Mouse (Mus musculus) intestine, postnatal 0 days (tissue): Measurements from ENCODE around the gene Arih1. TPM values are rescaled to one million over a fixed set of nuclear protein-coding genes. Genes with fewer than 3 reads are reported as not detected.

Experiments
- ATAC-seq: fragments of 200-750 bp; cut with Nextera tagmentation; 2 replicates; pipeline ENCODE4 v1.8.0; 2017; ENCODE audit warnings: mild to moderate bottlenecking, moderate TSS enrichment, moderate library complexity
- H3K27ac ChIP-seq: fragments of 300-500 bp; sonication (generic); 2 replicates; pipeline ENCODE4 v1.5.1; 2014; ENCODE audit warnings: mild to moderate bottlenecking, low read depth, low read length, moderate library complexity
- H3K27me3 ChIP-seq: fragments of 300-500 bp; sonication (generic); replicated peaks from 2 replicates; pipeline ENCODE4 v1.6.1; 2014; ENCODE audit warnings: low read length, mixed read lengths; ENCODE audit not compliant: control insufficient read depth, insufficient read depth
- H3K36me3 ChIP-seq: fragments of 300-500 bp; sonication (generic); 2 replicates; pipeline ENCODE4 v1.6.1; 2014; ENCODE audit warnings: mild to moderate bottlenecking, moderate library complexity; ENCODE audit not compliant: control insufficient read depth, insufficient read depth
- H3K4me1 ChIP-seq: fragments of 300-500 bp; sonication (generic); replicated peaks from 2 replicates; pipeline ENCODE4 v1.6.1; 2014; ENCODE audit warnings: antibody characterized with exemption, low read length, mixed read lengths; ENCODE audit not compliant: control insufficient read depth, insufficient read depth
- H3K4me2 ChIP-seq: fragments of 300-500 bp; sonication (generic); replicated peaks from 2 replicates; pipeline ENCODE4 v1.6.1; 2014; ENCODE audit warnings: low read depth, mild to moderate bottlenecking, moderate library complexity
- H3K4me3 ChIP-seq: fragments of 300-500 bp; sonication (generic); 2 replicates; pipeline ENCODE4 v1.5.1; 2014; ENCODE audit warnings: low read depth, low read length
- H3K9ac ChIP-seq: fragments of 300-500 bp; sonication (generic); 2 replicates; pipeline ENCODE4 v1.6.1; 2014; ENCODE audit warnings: mild to moderate bottlenecking, low read depth, low read length
- H3K9me3 ChIP-seq: fragments of 300-500 bp; sonication (generic); 2 replicates; pipeline ENCODE4 v1.6.1; 2016; ENCODE audit warnings: mixed run types; ENCODE audit not compliant: control insufficient read depth
- CTCF ChIP-seq: sonication (generic); IDR thresholded peaks from 2 replicates; pipeline ENCODE4 v1.5.1; 2016; ENCODE audit warnings: low read depth, mild to moderate bottlenecking, control low read depth, antibody characterized with exemption, moderate library complexity
- WGBS: fragments of 180-500 bp; shearing (Covaris S2); extraction: QIAGEN DNeasy Blood & Tissue Kit; methylation state at CpG from one replicate; pipeline ENCODE4 v1.1.7; 2014; 5-methylcytosine and 5-hydroxymethylcytosine counted together
- polyA plus RNA-seq: library from polyadenylated mRNA; unstranded; fragments of >200 nt; fragmentation: Nextera tagmentation; extraction: Ambion mirVana; gene quantifications from 2 replicates; pipeline ENCODE4 v1.2.1, GENCODE M21; 2015

Arih1 gene
- polyA plus RNA-seq, 1 experiment from 2014 or later, result 7.2 TPM

- H3K9ac ChIP-seq, result no peak overlapping the region
- WGBS, result 47% methylated on average over 4 of the region's 4 CpGs
- TF ChIP-seq CTCF, result no peak
Observed at GRCm38 (mm10) chr9:59522906-59523305, 36.5 kb upstream of the Arih1 start.

DNA sequence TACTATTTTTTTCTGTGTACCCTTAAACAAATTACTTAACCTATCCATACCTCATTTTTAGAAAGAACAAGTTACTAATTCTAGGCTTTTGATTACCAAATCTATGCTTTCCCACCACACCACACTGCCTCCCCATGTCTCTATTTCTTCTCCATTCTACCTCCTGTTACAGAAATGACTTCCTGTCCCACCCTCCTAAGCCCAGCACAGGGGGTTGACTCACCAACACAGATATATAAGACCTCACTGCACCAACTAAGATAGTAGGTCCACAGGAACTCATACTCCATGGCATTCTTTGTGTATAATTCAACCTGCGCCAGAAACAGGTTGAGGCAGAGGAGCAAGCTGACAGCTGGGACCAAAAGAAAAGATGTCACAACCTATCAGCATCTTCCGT lies 33.0 kb upstream of the Arih1 start:
- no peaks in the 10 kb centered on the region for H3K4me1 ChIP-seq
- WGBS, result 88% methylated on average over 2 of the region's 2 CpGs
- H3K4me3 ChIP-seq, result no peak overlapping the region
- TF ChIP-seq CTCF, result no peak
- H3K4me2 ChIP-seq, result no peak overlapping the region
- ATAC-seq, result no peak
- no peak overlapping the region for H3K9ac ChIP-seq
- H3K9me3 ChIP-seq, result no peaks in the 10 kb centered on the region
- H3K27ac ChIP-seq, result no peak overlapping the region
- H3K27me3 ChIP-seq, result no peaks in the 10 kb centered on the region
- H3K36me3 ChIP-seq, result no peaks in the 10 kb centered on the region

More at GRCm38 (mm10) chr9:59522906-59523305, 36.5 kb upstream of the Arih1 start:
- Histone ChIP-seq H3K9me3 (no peaks in the 10 kb centered on the region), H3K27ac (no peak overlapping the region), H3K4me2 (no peak overlapping the region), H3K4me3 (no peak overlapping the region), H3K4me1 (no peaks in the 10 kb centered on the region), H3K27me3 (no peaks in the 10 kb centered on the region), H3K36me3 (no peaks in the 10 kb centered on the region)
- no peak for ATAC-seq

DNA sequence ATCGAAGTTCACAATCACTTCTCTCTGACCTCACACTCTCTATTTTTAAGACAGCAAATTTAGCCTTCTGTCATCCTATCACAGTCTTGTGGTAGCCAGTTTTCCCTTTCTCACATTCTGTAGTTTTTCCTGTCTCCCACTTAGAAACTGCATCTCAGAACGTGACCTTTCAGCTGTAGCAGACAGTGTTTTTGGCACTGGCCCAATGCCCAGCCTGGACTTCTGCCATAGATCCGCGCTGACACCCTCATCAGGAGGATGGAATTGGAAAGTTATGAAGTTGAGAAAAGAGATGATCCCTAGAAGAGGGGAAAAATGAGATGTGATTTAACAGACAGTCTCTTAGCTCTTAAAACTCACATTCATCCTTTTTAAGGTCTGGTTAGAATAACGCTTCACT lies 32.6 kb upstream of the Arih1 start:
- no peaks in the 10 kb centered on the region for H3K27me3 ChIP-seq
- WGBS, result 63% methylated on average over 5 of the region's 5 CpGs
- no peak overlapping the region for H3K27ac ChIP-seq
- no peaks in the 10 kb centered on the region for H3K9me3 ChIP-seq
- no peak for TF ChIP-seq CTCF
- ATAC-seq, result no peak
- H3K4me1 ChIP-seq, result no peaks in the 10 kb centered on the region
- no peak overlapping the region for H3K9ac ChIP-seq
- no peak overlapping the region for H3K4me3 ChIP-seq
- H3K36me3 ChIP-seq, result no peaks in the 10 kb centered on the region
- H3K4me2 ChIP-seq, result no peak overlapping the region

GRCm38 (mm10) chr9:59517127-59517526 lies 30.7 kb upstream of the Arih1 start:
- H3K4me3 ChIP-seq, result no peak overlapping the region
- H3K36me3 ChIP-seq, result no peaks in the 10 kb centered on the region
- no peaks in the 10 kb centered on the region for H3K9me3 ChIP-seq
- ATAC-seq, result no peak
- 50% methylated on average over 7 of the region's 7 CpGs for WGBS
- no peak overlapping the region for H3K9ac ChIP-seq
- peak; percentile 47 for TF ChIP-seq CTCF
- H3K4me2 ChIP-seq, result no peak overlapping the region
- H3K27ac ChIP-seq, result no peak overlapping the region
- H3K27me3 ChIP-seq, result no peaks in the 10 kb centered on the region
- H3K4me1 ChIP-seq, result no peaks in the 10 kb centered on the region

GRCm38 (mm10) chr9:59515069-59515468 lies 28.7 kb upstream of the Arih1 start:
- no peaks in the 10 kb centered on the region for H3K36me3 ChIP-seq
- TF ChIP-seq CTCF, result no peak
- H3K4me3 ChIP-seq, result no peak overlapping the region
- no peak overlapping the region for H3K27ac ChIP-seq
- 50% methylated on average over 3 of the region's 3 CpGs for WGBS
- ATAC-seq, result no peak
- no peaks in the 10 kb centered on the region for H3K9me3 ChIP-seq
- no peak overlapping the region for H3K9ac ChIP-seq
- H3K4me1 ChIP-seq, result no peaks in the 10 kb centered on the region
- H3K4me2 ChIP-seq, result no peak overlapping the region
- H3K27me3 ChIP-seq, result no peaks in the 10 kb centered on the region

DNA sequence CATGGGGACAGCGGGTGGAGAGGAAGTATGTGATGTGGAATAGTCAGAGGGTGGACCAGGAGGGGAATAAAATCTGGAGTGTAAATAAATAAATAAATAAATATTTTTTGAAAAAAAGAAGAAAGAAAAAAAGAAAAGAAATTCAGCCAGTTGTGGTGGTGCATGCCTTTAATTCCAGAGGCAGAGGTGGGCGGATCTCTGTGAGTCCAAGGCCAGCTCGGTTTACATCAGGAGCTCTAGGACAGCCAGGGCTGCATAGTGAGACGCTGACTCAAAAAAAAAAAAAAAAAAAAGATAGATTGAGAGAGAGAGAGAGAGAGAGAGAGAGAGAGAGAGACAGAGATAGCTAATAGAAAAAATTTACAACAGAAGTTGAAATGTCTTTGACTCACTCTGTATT lies 26.0 kb upstream of the Arih1 start:
- Histone ChIP-seq H3K9ac (no peak overlapping the region), H3K9me3 (no peaks in the 10 kb centered on the region), H3K4me2 (no peak overlapping the region), H3K36me3 (no peaks in the 10 kb centered on the region), H3K27ac (no peak overlapping the region), H3K4me1 (no peaks in the 10 kb centered on the region), H3K4me3 (no peak overlapping the region), H3K27me3 (no peaks in the 10 kb centered on the region)
- ATAC-seq, result no peak
- 39% methylated on average over 4 of the region's 4 CpGs for WGBS
- TF ChIP-seq CTCF, result no peak

- H3K4me1 ChIP-seq, result no peaks in the 10 kb centered on the region
- no peak overlapping the region for H3K9ac ChIP-seq
- no peaks in the 10 kb centered on the region for H3K9me3 ChIP-seq
- H3K36me3 ChIP-seq, result no peaks in the 10 kb centered on the region
- no peaks in the 10 kb centered on the region for H3K27me3 ChIP-seq
- no peak for TF ChIP-seq CTCF
- no peak overlapping the region for H3K4me2 ChIP-seq
- no peak for ATAC-seq
- H3K4me3 ChIP-seq, result no peak overlapping the region
- WGBS, result 33% methylated on average over 1 of the region's 1 CpGs
- no peak overlapping the region for H3K27ac ChIP-seq
Observed at GRCm38 (mm10) chr9:59508146-59508545, 21.7 kb upstream of the Arih1 start.
